Mouse (Mus musculus) c-Kit-positive CD71-positive TER-119-negative erythroid progenitor cells, embryonic 14.5 days (primary cell): Measurements from ENCODE around the gene Gstt1.
A peak's percentile ranks its signal among the peaks of the same experiment; 100 is the strongest.

Experiments used
- DNase-seq: peaks from one replicate; pipeline ENCODE4 v3.0.0-alpha.2; 2013; ENCODE audit warnings: low read depth

The Gstt1 gene

GRCm38 (mm10) chr10:75763682-75764518 is 34.5 kb downstream of the Gstt1 start, which contains the start of gene Cabin1:
Gene Cabin1, minus strand, starts transcription at chr10:75764341.
- peak; percentile 98 for DNase-seq

- DNase-seq, result peak; percentile 51
These were observed 36.0 kb downstream of the Gstt1 start for GRCm38 (mm10) chr10:75762413-75762812.

- no peak for DNase-seq
These were observed 38.1 kb downstream of the Gstt1 start for GRCm38 (mm10) chr10:75760311-75760710.

DNA sequence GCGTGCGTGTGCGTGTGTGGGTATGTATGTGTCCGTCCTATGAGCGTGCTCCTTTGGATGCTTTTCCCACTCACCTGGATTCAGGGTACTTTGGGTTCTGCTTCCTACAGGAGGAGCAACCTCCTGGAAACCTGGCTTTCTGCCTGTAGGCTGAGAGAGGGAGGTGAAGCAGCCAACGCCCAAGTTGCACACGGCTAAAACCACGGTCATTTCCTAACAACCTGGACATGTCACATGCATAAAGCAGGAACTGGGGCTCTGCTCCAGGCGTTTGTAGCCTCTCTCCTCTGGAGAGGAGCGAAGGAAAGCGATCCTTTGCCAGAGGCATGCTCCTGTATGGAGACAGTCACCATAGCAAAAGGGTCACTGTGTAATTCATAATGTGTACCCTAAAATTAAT is 41.7 kb downstream of the Gstt1 start:
- no peak for DNase-seq

- peak; percentile 70 for DNase-seq
These were observed 54.4 kb downstream of the Gstt1 start for GRCm38 (mm10) chr10:75744017-75744416.

DNA sequence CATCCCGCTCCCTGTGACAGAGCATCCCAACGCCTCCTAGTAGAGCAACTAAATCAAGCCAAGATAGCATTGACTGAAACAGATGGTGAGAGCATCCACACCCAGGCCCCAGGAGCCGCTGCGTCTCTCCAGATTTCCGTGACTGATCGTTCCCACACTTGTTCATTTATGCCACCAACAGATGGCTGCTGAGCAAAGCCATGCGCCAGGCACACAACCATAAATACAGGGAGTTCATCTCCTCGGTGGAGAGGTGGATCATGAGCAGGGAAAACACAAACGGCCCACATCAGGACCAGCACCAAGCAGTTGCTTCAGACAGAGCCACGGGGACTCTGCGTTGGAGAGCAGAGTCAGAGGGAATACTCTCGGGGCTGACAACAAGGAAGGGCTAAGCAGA is 55.0 kb downstream of the Gstt1 start:
- no peak for DNase-seq

- DNase-seq, result no peak
These were observed 57.5 kb downstream of the Gstt1 start for GRCm38 (mm10) chr10:75740866-75741265.
